Mouse (Mus musculus) limb, embryonic 10.5 days (tissue): ENCODE results near the gene Ddx6. TPM values are rescaled to one million over a fixed set of nuclear protein-coding genes. Genes with fewer than 3 reads are reported as not detected.
"Not testable (repeated sequence)": the region's sequence is repeated elsewhere in the genome, so short reads cannot be mapped to it uniquely, and the experiment has no call there.

Source experiments
- DNase-seq: peaks from one replicate; pipeline ENCODE4 v3.0.0-alpha.2; 2017; ENCODE audit warnings: low spot score
- H3K27ac ChIP-seq: fragments of 300-500 bp; sonication (generic); 2 replicates; pipeline ENCODE4 v1.5.1; 2016; ENCODE audit warnings: mild to moderate bottlenecking
- H3K27me3 ChIP-seq: fragments of 300-500 bp; sonication (generic); 2 replicates; pipeline ENCODE4 v1.6.1; 2016; ENCODE audit warnings: low read depth, mild to moderate bottlenecking; ENCODE audit not compliant: poor library complexity, severe bottlenecking
- H3K36me3 ChIP-seq: fragments of 300-500 bp; sonication (generic); 2 replicates; pipeline ENCODE4 v1.6.1; 2016; ENCODE audit warnings: mild to moderate bottlenecking, moderate library complexity
- H3K4me1 ChIP-seq: fragments of 300-500 bp; sonication (generic); 2 replicates; pipeline ENCODE4 v1.6.1; 2016
- H3K4me3 ChIP-seq: fragments of 300-500 bp; sonication (generic); 2 replicates; pipeline ENCODE4 v1.5.1; 2016; ENCODE audit warnings: mild to moderate bottlenecking, moderate library complexity
- H3K9me3 ChIP-seq: fragments of 300-500 bp; sonication (generic); replicated peaks from 2 replicates; pipeline ENCODE4 v1.6.1; 2016; ENCODE audit warnings: mild to moderate bottlenecking
- WGBS: fragments of 180-500 bp; shearing (Covaris S2); methylation state at CpG from one replicate; pipeline ENCODE4 v1.1.7; 2016; 5-methylcytosine and 5-hydroxymethylcytosine counted together
- polyA plus RNA-seq: library from polyadenylated mRNA; unstranded; fragments of >200 nt; fragmentation: Nextera tagmentation; extraction: Ambion mirVana; gene quantifications from 2 replicates; pipeline ENCODE4 v1.2.1, GENCODE M21; 2016

Gene Ddx6
- polyA plus RNA-seq, 1 experiment from 2014 or later = 23.3 TPM

DNA sequence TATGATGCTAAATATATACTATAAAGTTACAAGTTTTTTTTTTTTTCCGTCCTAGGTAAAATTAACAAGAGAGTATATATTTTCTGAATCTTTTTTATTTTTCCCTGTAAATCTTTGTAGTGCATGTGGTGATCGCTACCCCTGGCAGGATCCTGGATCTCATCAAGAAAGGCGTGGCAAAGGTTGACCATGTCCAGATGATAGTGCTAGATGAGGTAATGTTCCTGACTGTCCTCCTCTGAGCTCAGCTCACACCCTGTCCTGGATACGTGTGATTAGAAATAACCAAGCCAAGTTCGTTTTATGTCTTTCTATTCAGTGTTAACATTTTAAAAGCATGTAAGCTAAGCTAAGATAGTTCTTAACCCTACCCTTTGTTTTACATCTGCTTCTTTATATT is 21.6 kb downstream of the Ddx6 start:
- no peak for DNase-seq
- no peak overlapping the region for H3K27ac ChIP-seq
- WGBS = 90% methylated on average over 5 of the region's 5 CpGs

GRCm38 (mm10) chr9:44637551-44638169 is 33.0 kb downstream of the Ddx6 start:
- no peaks in the 10 kb centered on the region for H3K27me3 ChIP-seq
- WGBS = 91% methylated on average over 15 of the region's 15 CpGs
- H3K36me3 ChIP-seq = peaks cover 81% of the 10 kb centered on the region
- H3K4me3 ChIP-seq = no peak overlapping the region
- H3K9me3 ChIP-seq = no peaks in the 10 kb centered on the region
- no peak for DNase-seq
- H3K27ac ChIP-seq = no peak overlapping the region
- no peaks in the 10 kb centered on the region for H3K4me1 ChIP-seq

More for the DNA sequence above, 21.6 kb downstream of the Ddx6 start:
- H3K27me3 ChIP-seq = no peaks in the 10 kb centered on the region
- H3K4me1 ChIP-seq = no peaks in the 10 kb centered on the region
- H3K9me3 ChIP-seq = no peaks in the 10 kb centered on the region
- H3K36me3 ChIP-seq = peaks cover 100% of the 10 kb centered on the region
- no peak overlapping the region for H3K4me3 ChIP-seq

DNA sequence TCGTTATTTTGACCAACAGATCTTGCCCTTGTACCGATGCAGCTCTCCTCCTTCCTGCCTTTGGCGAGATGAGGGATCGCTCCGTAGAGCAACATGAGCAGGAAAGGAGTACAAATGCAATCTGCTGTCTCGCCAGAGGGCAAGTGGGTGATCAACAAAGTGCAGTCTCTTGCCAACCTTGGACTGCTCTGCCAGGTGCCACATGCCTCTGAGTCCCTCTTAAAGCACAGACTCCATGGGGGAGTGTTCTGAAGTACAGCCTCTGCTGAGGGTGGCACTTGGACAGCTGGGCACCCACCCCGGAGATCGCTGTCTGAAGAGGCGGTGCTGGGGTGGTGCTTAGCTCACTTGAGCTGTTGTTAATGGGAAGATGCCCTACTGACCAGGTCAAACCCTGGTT is 34.0 kb downstream of the Ddx6 start:
- H3K36me3 ChIP-seq = peaks cover 70% of the 10 kb centered on the region

DNA sequence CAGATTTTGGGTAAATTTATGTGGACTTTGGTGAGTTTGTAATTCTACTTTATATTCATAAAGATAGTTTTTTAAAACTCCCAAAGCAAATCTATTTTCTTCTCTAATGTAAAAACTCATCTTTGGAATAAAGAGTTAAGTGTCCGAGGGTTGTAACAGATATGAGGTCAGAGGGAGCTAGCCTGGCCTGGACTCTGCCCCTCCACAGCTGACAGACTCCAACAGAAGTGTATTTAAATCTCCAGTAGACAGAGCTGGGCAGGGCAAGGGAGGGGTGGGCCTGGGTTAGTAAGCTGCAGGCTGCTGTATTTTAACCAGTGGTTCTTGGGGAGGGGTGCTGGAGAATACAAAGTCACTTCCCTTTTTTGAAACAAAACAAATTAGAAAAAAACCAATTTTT is 35.3 kb downstream of the Ddx6 start:
- 91% methylated on average over 1 of the region's 1 CpGs for WGBS
- DNase-seq, H3K27me3 ChIP-seq, H3K27ac ChIP-seq, H3K9me3 ChIP-seq, H3K4me1 ChIP-seq, H3K4me3 ChIP-seq: not testable (repeated sequence)
- H3K36me3 ChIP-seq = peaks cover 57% of the 10 kb centered on the region

More for the DNA sequence above, 34.0 kb downstream of the Ddx6 start:
- not testable (repeated sequence) for H3K4me3 ChIP-seq, H3K4me1 ChIP-seq, H3K27me3 ChIP-seq, H3K27ac ChIP-seq, DNase-seq, H3K9me3 ChIP-seq
- 93% methylated on average over 9 of the region's 9 CpGs for WGBS

DNA sequence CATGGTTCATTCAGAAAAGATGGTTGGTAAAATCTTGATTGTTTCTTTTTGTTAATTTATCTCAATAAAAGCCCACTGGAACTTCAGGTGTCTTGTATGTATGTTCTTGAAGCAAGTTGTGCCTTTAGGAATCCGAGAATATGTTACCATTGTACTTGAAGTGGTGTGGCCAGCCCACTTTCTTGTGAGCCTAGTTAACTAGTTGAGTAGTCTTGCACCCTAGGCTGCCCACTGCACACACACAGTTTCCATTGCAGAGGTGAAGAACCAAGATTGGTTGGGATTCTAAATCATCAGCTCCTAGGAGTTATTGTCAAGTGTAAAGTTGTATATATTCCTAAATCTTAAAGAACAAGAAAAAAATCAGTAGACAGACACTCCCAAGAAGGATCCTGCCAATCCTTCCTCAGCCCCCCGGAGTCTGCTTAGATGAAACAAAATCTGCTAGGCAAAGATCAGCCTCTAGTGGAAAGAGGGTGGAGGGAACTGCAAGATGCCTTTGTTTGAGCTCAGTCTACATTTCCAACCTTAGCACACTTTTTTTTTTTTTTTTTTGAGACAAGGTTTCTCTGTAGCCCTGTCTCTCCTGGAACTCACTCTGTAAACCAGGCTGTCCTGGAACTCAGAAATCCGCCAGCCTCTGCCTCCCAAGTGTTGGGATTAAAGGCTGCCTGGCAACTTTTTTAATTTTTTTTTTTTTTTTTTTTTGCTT is 36.1 kb downstream of the Ddx6 start:
- 87% methylated on average over 3 of the region's 3 CpGs for WGBS
- peak; percentile 22 for DNase-seq

DNA sequence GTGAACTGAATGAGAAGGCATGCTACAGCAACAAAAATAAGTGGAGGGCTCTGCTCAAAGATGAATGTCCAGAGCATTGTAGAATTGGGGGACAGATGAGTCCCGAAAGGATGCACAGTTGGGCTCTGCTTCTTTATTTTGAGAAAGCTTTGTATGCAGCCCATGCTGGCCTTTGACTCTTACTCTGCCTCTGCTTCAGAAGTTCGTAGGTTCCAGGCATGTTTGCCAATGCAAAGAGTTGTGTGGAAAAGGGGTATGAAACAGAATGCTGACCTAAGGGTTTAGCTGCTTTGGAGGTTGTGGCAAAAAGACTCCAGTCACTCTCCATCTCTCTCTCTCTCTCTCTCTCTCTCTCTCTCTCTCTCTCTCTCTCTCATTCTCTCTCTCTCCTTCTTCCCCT is 36.9 kb downstream of the Ddx6 start:
- Histone ChIP-seq H3K4me1 (0 out of 2 replicates have a peak, but pooled peaks cover 7% of the 10 kb centered on the region), H3K27me3 (no peaks in the 10 kb centered on the region), H3K36me3 (peaks cover 42% of the 10 kb centered on the region), H3K4me3 (no peak overlapping the region), H3K9me3 (0 out of 2 replicates have a peak, but pooled peaks cover 2% of the 10 kb centered on the region), H3K27ac (no peak overlapping the region)
- DNase-seq = peak; percentile 27
- WGBS = 92% methylated on average over 2 of the region's 2 CpGs

More for the DNA sequence above, 36.1 kb downstream of the Ddx6 start:
- 0 out of 2 replicates have a peak, but pooled peaks cover 2% of the 10 kb centered on the region for H3K9me3 ChIP-seq
- H3K27me3 ChIP-seq = no peaks in the 10 kb centered on the region
- no peak overlapping the region for H3K27ac ChIP-seq
- peaks cover 50% of the 10 kb centered on the region for H3K36me3 ChIP-seq
- H3K4me1 ChIP-seq = 0 out of 2 replicates have a peak, but pooled peaks cover under 1% of the 10 kb centered on the region
- H3K4me3 ChIP-seq = no peak overlapping the region

GRCm38 (mm10) chr9:44643103-44643502 is 38.4 kb downstream of the Ddx6 start:
- 0 out of 2 replicates have a peak, but pooled peaks cover 7% of the 10 kb centered on the region for H3K4me1 ChIP-seq
- WGBS = 97% methylated on average over 7 of the region's 7 CpGs
- no peaks in the 10 kb centered on the region for H3K27me3 ChIP-seq
- 0 out of 2 replicates have a peak, but pooled peaks cover 2% of the 10 kb centered on the region for H3K9me3 ChIP-seq
- peaks cover 28% of the 10 kb centered on the region for H3K36me3 ChIP-seq
- no peak for DNase-seq
- H3K4me3 ChIP-seq = no peak overlapping the region
- H3K27ac ChIP-seq = no peak overlapping the region

- Histone ChIP-seq H3K4me1 (peaks cover 12% of the 10 kb centered on the region; the same call in 1 of the 2 replicates), H3K27ac (no peak overlapping the region), H3K4me3 (no peak overlapping the region), H3K9me3 (0 out of 2 replicates have a peak, but pooled peaks cover 2% of the 10 kb centered on the region), H3K27me3 (0 out of 2 replicates have a peak, but pooled peaks cover under 1% of the 10 kb centered on the region), H3K36me3 (peaks cover 18% of the 10 kb centered on the region)
- WGBS = 86% methylated on average over 2 of the region's 2 CpGs
- DNase-seq = no peak
These were observed 39.5 kb downstream of the Ddx6 start for GRCm38 (mm10) chr9:44644186-44644585.

DNA sequence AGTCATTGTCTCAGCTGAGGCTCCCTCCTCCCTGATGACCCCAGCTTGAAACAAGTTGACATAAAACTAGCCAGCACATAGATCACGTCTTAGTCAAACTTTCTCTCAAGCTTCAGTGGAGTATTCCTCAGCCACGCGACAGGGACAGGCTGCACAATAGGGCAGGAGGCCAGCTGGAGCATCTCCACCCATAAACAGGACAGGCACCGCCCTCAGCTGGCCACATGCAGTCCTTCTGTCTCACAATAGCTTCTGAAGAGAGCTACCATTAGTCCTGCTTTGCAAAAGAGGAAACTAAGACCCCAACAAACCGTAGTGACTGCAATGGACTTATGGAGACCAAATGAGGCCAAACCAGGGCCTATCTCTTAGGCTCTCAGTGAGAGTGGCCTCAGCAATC is 40.8 kb downstream of the Ddx6 start:
- Histone ChIP-seq H3K4me1 (peaks cover 14% of the 10 kb centered on the region; the same call in 1 of the 2 replicates), H3K27me3 (0 out of 2 replicates have a peak, but pooled peaks cover 3% of the 10 kb centered on the region), H3K4me3 (no peak overlapping the region), H3K36me3 (peaks cover 5% of the 10 kb centered on the region), H3K9me3 (0 out of 2 replicates have a peak, but pooled peaks cover 2% of the 10 kb centered on the region), H3K27ac (no peak overlapping the region)
- no peak for DNase-seq
- WGBS = 86% methylated on average over 5 of the region's 5 CpGs

GRCm38 (mm10) chr9:44645924-44646323 is 41.2 kb downstream of the Ddx6 start:
- Histone ChIP-seq H3K27ac (no peak overlapping the region), H3K4me3 (no peak overlapping the region), H3K27me3 (0 out of 2 replicates have a peak, but pooled peaks cover 3% of the 10 kb centered on the region), H3K4me1 (peaks cover 14% of the 10 kb centered on the region; the same call in 1 of the 2 replicates), H3K36me3 (peaks cover under 1% of the 10 kb centered on the region), H3K9me3 (0 out of 2 replicates have a peak, but pooled peaks cover 2% of the 10 kb centered on the region)
- 67% methylated on average over 15 of the region's 15 CpGs for WGBS
- no peak for DNase-seq

GRCm38 (mm10) chr9:44646366-44646765 is 41.7 kb downstream of the Ddx6 start:
- Histone ChIP-seq H3K4me1 (peaks cover 14% of the 10 kb centered on the region; the same call in 1 of the 2 replicates), H3K4me3 (no peak overlapping the region), H3K36me3 (no peaks in the 10 kb centered on the region), H3K27ac (no peak overlapping the region), H3K27me3 (0 out of 2 replicates have a peak, but pooled peaks cover 3% of the 10 kb centered on the region), H3K9me3 (0 out of 2 replicates have a peak, but pooled peaks cover 2% of the 10 kb centered on the region)
- no peak for DNase-seq
- WGBS = 89% methylated on average over 6 of the region's 6 CpGs

DNA sequence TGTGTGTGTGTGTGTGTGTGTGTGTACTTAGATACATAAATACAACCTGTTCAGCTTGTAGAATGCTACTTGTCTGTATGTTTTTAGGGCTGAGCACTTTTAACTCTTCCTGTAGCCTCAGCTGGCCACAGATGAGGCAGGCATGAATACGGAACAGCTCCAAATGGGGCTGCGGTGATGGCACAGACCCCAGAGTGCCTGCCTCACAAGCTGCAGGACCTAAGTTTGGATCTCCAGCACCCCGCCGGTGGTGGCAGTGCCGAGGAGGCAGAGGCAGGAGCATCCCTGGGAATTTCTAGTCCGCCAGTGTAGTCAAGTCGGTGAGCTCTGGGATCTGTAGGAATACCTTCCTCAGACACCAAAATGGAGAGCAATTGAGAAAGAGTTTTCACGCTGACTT is 42.3 kb downstream of the Ddx6 start:
- Histone ChIP-seq H3K9me3 (0 out of 2 replicates have a peak, but pooled peaks cover 2% of the 10 kb centered on the region), H3K36me3 (no peaks in the 10 kb centered on the region), H3K27ac (no peak overlapping the region), H3K4me1 (peaks cover 14% of the 10 kb centered on the region; the same call in 1 of the 2 replicates), H3K4me3 (no peak overlapping the region), H3K27me3 (0 out of 2 replicates have a peak, but pooled peaks cover 3% of the 10 kb centered on the region)
- DNase-seq = no peak
- 93% methylated on average over 8 of the region's 8 CpGs for WGBS

GRCm38 (mm10) chr9:44647656-44648055 is 43.0 kb downstream of the Ddx6 start:
- no peak for DNase-seq
- no peak overlapping the region for H3K27ac ChIP-seq
- H3K4me3 ChIP-seq = no peak overlapping the region
- H3K36me3 ChIP-seq = no peaks in the 10 kb centered on the region
- 0 out of 2 replicates have a peak, but pooled peaks cover 3% of the 10 kb centered on the region for H3K27me3 ChIP-seq
- H3K4me1 ChIP-seq = peaks cover 14% of the 10 kb centered on the region; the same call in 1 of the 2 replicates
- 84% methylated on average over 4 of the region's 4 CpGs for WGBS
- 0 out of 2 replicates have a peak, but pooled peaks cover 2% of the 10 kb centered on the region for H3K9me3 ChIP-seq
